Mouse (Mus musculus) olfactory bulb, adult 2 months (tissue): ENCODE measurements around the gene D16Ertd472e.

Source experiments
- CTCF ChIP-seq: fragments of 200-500 bp; IDR thresholded peaks from 2 replicates; pipeline ENCODE4 v1.5.1; 2012; ENCODE audit warnings: low read depth, mild to moderate bottlenecking, low read length, moderate library complexity; ENCODE audit not compliant: insufficient read depth
- POLR2A ChIP-seq: fragments of 200-500 bp; IDR thresholded peaks from 2 replicates; pipeline ENCODE4 v1.6.1; 2012; ENCODE audit warnings: mild to moderate bottlenecking, low read depth, low read length, moderate library complexity; ENCODE audit not compliant: insufficient read depth

GRCm38 (mm10) chr16:78579386-78579785 lies 2.9 kb upstream of the D16Ertd472e start:
- TF ChIP-seq CTCF (no peak), POLR2A (no peak)
